Mouse (Mus musculus) central nervous system, embryonic 14 days (tissue): ENCODE results near the gene Hsd11b2. TPM values are rescaled to one million over a fixed set of nuclear protein-coding genes. Genes with fewer than 3 reads are reported as not detected.

Source experiments
- polyA plus RNA-seq: library from polyadenylated mRNA; depleted of rRNA; stranded (reverse); fragments of >200 nt; gene quantifications from 2 replicates; pipeline ENCODE4 v1.2.3, GENCODE M21; 2012; rRNA removed

The Hsd11b2 gene
- 5.6 and 7.0 TPM in 2 replicates for polyA plus RNA-seq

GRCm38 (mm10) chr8:105518436-105519313 lies at the start of gene Hsd11b2:
Gene Hsd11b2, plus strand, starts transcription at chr8:105518755.

GRCm38 (mm10) chr8:105471314-105472015 lies 47.1 kb upstream of the Hsd11b2 start, which contains the start of gene Tppp3:
Gene Tppp3, minus strand, starts transcription at chr8:105471526.

GRCm38 (mm10) chr8:105496439-105497180 lies 21.9 kb upstream of the Hsd11b2 start, which contains the start of gene Zdhhc1:
Gene Zdhhc1, minus strand, starts transcription at chr8:105496902.

DNA sequence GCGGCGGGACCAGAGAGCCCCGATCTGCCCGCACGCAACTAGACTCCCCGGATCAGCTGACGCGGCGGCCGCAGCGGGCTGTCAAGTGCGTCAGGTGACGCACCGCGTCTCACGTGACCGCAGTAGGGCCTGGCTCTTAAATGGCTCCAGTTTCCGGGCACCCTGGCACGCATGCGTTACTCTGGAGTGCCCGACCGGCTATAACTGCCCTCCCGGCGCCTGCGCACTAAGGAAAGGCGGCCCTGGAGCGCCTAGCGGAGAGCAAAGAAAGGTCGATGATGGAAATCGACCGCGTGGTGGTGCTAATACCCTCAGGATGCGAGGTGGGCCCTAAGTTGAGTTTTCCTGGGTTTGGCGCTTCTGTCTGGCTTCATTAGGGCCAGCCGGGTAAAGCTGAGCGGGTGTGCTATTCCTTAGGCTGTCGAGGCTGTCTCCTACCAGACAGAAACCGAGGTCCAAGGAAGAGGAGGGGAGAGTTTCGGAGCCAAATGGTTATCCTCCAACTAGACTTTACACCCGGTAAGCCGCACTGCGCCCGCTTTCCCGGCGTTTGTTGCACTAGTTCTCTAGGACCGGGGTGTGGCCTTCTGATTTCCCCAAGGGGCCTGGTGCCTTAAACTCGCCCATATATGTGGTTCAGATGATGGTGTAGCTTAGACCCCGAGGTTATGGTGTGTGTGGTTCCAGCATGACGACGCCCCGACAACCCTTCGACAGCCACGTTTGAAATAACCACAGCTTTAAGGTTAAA lies 47.6 kb downstream of the Hsd11b2 start, which contains the start of gene Atp6v0d1:
Atp6v0d1 (minus strand) TSS at position 96 of the 751 bp plus-strand sequence.

Other genes starting within 250 kb of the Hsd11b2 start
- 0.53 and 0.60 TPM in 2 replicates for gene Hsf4, start 249.0 kb upstream of the Hsd11b2 start, polyA plus RNA-seq
- 1.5 and 2.1 TPM in 2 replicates for gene Nol3, start 242.6 kb upstream of the Hsd11b2 start, polyA plus RNA-seq
- 154 and 165 TPM in 2 replicates for gene 4931428F04Rik, start 228.9 kb upstream of the Hsd11b2 start, polyA plus RNA-seq
- 12.5 and 15.1 TPM in 2 replicates for gene Exoc3l, start 222.7 kb upstream of the Hsd11b2 start, polyA plus RNA-seq
- 105 and 107 TPM in 2 replicates for gene E2f4, start 221.1 kb upstream of the Hsd11b2 start, polyA plus RNA-seq
- 2.2 and 3.3 TPM in 2 replicates for gene Elmo3, start 213.2 kb upstream of the Hsd11b2 start, polyA plus RNA-seq
- gene Lrrc29, start 192.5 kb upstream of the Hsd11b2 start, polyA plus RNA-seq, result 1.9 and 2.4 TPM in 2 replicates
- 123 and 125 TPM in 2 replicates for gene Tmem208, start 192.4 kb upstream of the Hsd11b2 start, polyA plus RNA-seq
- 7.1 and 11.0 TPM in 2 replicates for gene Fhod1, start 170.8 kb upstream of the Hsd11b2 start, polyA plus RNA-seq
- 40.7 and 42.5 TPM in 2 replicates for gene Slc9a5, start 169.9 kb upstream of the Hsd11b2 start, polyA plus RNA-seq
- 9.4 and 10.1 TPM in 2 replicates for gene Plekhg4, start 145.5 kb upstream of the Hsd11b2 start, polyA plus RNA-seq
- gene Kctd19, start 105.3 kb upstream of the Hsd11b2 start, polyA plus RNA-seq, result 0.04 and 0.05 TPM in 2 replicates
- gene Lrrc36, start 105.2 kb upstream of the Hsd11b2 start, polyA plus RNA-seq, result 1.4 and 1.6 TPM in 2 replicates
- gene Tppp3, start 47.2 kb upstream of the Hsd11b2 start, polyA plus RNA-seq, result 75.6 and 110 TPM in 2 replicates
- gene Zdhhc1, start 21.9 kb upstream of the Hsd11b2 start, polyA plus RNA-seq, result 40.0 and 48.8 TPM in 2 replicates
- 195 and 196 TPM in 2 replicates for gene Atp6v0d1, start 47.3 kb downstream of the Hsd11b2 start, polyA plus RNA-seq
- 26.2 and 29.3 TPM in 2 replicates for gene Ripor1, start 86.5 kb downstream of the Hsd11b2 start, polyA plus RNA-seq
- 52.0 and 56.2 TPM in 2 replicates for gene Ctcf, start 117.8 kb downstream of the Hsd11b2 start, polyA plus RNA-seq
- gene Agrp, start 118.6 kb downstream of the Hsd11b2 start, polyA plus RNA-seq, result 0.29 and 0.39 TPM in 2 replicates
- gene Carmil2, start 167.5 kb downstream of the Hsd11b2 start, polyA plus RNA-seq, result 14.9 and 17.0 TPM in 2 replicates
- gene Acd, start 182.3 kb downstream of the Hsd11b2 start, polyA plus RNA-seq, result 63.0 and 63.9 TPM in 2 replicates
- 39.2 and 42.0 TPM in 2 replicates for gene Pard6a, start 182.4 kb downstream of the Hsd11b2 start, polyA plus RNA-seq
- gene 4933405L10Rik, start 188.9 kb downstream of the Hsd11b2 start, polyA plus RNA-seq, result 0.07 and 0.14 TPM in 2 replicates
- gene Enkd1, start 189.5 kb downstream of the Hsd11b2 start, polyA plus RNA-seq, result 30.9 and 31.2 TPM in 2 replicates
- gene Gfod2, start 239.9 kb downstream of the Hsd11b2 start, polyA plus RNA-seq, result 51.1 and 52.5 TPM in 2 replicates